Mouse (Mus musculus): ENCODE measurements around the gene Exoc1.

DNA sequence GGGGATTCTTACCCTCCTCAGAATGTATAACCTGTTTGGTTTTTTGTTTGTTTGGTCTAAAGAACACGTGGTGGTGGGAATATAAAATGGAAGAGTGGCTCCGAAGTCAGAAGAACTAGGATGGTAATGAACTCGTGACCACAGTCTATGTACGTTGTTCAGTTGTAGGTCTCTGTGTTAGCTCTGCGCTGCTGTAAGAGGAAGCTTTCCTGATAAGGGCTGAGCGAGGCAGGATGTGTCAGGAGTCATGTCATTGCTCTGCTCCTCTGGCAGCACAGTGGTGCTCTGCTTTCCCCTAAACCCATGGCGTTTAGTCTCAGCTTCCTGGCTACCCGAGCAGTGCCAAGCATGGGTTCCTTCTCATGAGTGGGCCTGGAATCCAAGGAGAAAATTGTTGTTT lies 21.3 kb downstream of the Exoc1 start:
- TF ChIP-seq CTCF (IDR thresholded peaks at IDR 0.05; ENCODE audit: control insufficient read depth, insufficient read depth, insufficient read length) (no peak), MAX (IDR thresholded peaks at IDR 0.05) (no peak), FOSL1 (IDR thresholded peaks at IDR 0.05; ENCODE audit: insufficient read depth, low read length, poor library complexity, severe bottlenecking) (no peak), USF1 (IDR thresholded peaks at IDR 0.05; ENCODE audit: low read depth) (no peak), MYOG (IDR thresholded peaks at IDR 0.05; ENCODE audit: control insufficient read depth, extremely low read depth, insufficient read length) (no peak), CEBPB (IDR thresholded peaks at IDR 0.05; ENCODE audit: low read depth) (no peak)
